Mouse (Mus musculus): ENCODE measurements around the gene Cisd3.
"Not testable (repeated sequence)": the region's sequence is repeated elsewhere in the genome, so short reads cannot be mapped to it uniquely, and the experiment has no call there.

The Cisd3 gene

DNA sequence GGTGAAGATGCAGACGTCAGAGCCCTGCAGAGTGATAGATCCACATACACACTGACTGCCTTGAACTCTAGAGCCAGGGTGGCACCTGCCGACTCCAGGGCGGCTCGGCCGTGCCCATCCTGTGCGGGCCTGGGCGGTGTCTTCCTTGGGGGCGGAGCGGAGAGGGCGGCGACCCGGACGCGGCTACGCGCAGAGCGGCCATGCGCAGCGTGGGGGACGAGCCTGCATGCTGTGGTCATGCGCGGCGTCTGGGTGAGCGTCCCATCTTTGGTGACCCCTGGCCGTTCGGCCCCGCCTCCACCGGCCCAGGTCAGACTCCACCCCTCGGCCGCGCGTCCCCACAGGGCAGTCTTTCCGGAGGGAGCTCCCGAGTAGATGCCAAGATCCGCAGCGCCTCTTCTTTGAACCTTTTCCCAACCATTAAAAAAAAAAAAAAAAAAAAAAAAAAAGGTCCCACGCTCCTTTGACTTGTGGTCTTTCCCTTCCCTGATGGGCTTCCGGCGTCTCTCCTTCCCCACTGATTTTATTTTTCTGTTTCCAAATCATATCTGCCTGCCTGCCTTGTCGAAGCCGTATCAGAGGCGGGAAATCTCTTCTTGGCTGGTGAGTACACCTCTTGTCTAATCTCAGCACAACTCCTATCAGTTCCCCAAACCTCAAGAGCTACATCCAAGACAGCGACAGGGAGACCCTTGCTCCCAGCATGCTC is at the start of gene Cisd3:
Gene Cisd3, plus strand, starts transcription at position 214 of the 709 bp plus-strand sequence.
- DNase-seq (ENCODE audit: low read depth, low spot score) = peak; percentile 86

DNA sequence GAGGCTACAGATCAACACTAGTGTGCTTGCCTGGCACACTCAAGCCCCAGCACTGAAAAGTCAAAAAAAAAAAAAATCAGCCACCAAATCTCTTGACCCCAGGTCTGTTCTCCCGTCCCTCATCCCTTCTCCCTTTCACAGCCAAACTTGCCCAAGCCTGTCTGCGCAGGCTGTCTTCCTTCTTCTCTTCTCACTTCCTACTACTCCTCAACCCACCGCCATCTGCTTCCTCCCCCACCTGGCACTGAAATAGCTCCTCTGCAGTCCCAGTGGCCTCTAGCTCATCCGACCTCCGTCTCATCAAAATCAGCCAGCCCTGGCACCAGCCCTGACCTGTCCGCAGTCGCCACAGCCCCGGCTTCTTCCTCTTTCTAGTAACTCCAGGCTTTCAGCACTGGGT is 44.0 kb upstream of the Cisd3 start:
- no peak for DNase-seq (ENCODE audit: low read depth, low spot score)

DNA sequence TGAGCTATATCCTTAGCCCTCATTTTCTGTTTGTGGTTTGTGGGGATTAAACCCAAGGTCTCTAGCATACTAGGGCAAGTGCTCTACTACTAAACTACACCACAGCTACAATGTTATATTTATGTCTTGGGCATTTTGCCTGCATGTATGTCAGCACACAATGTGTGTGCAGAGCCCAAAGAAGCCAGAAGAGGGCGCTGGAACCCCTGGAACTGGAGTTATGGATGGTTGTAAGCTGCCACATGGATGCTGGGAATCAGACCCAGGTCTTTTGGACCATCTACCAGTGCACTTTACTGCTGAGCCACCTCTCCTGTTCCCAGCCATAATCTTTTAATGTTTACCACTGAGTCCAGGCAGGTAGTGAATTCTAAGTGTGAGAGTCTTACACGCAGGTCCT is 42.9 kb upstream of the Cisd3 start:
- DNase-seq (ENCODE audit: low read depth, low spot score) = no peak

DNA sequence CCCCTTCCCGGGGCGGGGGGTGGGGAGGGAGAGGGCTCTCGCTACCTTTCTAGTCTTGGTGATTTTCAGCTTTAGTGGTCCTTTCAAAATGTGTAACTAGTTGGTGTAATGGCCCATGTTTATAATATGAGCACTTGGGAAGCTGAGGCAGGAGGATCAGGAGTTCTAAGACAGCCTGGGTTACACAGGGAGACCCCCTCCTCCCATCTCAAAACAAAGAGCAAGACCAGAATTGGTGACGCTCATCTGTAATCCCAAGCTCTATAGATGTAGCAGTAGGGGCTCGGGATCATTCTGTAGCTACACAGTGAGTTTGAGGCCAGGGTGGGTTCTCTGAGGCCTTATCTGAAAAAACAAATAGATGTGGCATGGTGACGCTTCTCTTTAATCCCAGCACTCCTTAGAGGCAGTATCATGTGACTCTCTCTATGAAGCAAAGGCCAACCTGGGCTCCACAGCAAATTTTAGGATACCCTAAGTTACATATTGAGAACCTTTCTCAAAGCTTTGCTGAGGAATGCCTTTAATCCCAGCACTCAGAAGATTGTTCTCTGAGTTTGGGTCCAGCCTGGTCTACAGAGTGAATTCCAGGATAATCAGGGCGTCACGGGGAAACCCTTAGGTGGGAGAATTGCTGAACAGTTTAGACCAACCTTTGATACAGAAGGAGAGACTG is 42.1 kb upstream of the Cisd3 start:
- no peak for DNase-seq (ENCODE audit: low read depth, low spot score)

DNA sequence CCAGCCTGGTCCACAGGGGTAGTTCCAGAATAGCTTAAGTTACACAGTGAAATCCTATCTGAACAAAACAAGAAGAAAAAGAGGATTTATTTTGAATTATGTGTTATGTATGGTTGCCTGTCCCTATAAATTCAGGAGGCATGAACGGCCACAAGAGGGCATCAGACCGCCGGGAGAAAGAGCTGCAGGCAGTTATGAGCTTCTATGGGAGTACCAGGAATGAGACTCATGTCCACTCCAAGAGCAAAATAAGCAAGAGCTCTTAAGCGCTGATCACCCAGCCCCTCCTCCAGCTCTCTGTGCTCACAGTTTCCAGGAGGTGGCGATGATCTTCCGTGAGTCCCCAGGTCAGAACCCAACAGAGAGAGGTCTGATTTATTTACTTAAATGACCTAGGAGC is 40.8 kb upstream of the Cisd3 start:
- peak; percentile 74 for DNase-seq (ENCODE audit: low read depth, low spot score)

DNA sequence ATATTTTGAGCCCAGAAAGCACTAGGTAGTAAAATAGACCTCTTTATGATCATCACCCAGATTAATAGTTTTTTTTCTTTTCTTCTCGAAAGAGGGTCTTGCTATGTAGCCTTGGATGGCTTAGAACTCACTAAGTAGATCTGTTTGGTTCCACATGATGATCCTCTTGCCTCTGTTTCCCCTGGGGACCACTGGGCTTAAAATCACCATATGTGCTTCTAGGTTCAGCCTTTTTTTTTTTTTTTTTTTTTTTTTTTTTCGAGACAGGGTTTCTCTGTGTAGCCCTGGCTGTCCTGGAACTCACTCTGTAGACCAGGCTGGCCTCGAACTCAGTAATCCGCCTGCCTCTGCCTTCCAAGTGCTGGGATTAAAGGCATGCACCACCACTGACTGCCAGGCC is 37.1 kb upstream of the Cisd3 start:
- not testable (repeated sequence) for DNase-seq (ENCODE audit: low read depth, low spot score)

DNA sequence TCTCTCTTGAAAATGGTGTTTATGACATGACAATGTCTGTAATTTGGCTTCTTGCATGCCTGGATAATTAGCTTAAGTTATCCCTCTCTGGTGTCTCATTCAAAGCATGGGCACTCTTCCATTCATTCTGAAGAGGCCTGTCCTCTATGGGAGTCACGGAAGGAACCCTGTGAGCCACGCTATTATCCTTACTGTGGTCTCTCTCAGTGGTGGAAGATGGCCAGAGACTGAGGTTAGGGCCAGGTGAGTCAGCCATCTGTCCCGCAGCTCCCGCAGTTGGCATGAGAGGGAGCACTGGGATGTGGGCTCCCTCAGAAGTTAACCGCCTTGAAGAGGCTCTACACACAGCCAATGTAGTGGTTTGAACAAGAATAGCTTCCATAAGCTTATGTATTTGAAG is 35.3 kb upstream of the Cisd3 start:
- no peak for DNase-seq (ENCODE audit: low read depth, low spot score)

DNA sequence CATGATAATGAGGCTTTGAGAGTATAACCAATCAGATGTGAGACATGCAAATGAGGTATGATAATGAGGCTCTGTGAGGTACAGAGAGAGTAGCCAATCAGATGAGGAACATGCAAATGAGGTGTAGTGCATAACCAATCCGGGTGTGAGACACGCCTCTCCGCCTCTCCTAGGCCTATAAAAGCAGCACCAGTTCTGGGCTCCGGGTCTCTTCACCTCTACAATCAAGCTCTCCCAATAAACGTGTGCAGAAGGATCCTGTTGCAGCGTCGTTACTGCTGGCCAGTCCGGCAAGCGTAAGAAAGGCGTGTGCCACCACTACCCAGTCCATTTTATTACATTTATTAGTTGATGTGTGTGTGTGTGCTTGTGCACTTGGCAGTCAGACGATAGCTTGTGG is 32.2 kb upstream of the Cisd3 start:
- DNase-seq (ENCODE audit: low read depth, low spot score) = not testable (repeated sequence)

DNA sequence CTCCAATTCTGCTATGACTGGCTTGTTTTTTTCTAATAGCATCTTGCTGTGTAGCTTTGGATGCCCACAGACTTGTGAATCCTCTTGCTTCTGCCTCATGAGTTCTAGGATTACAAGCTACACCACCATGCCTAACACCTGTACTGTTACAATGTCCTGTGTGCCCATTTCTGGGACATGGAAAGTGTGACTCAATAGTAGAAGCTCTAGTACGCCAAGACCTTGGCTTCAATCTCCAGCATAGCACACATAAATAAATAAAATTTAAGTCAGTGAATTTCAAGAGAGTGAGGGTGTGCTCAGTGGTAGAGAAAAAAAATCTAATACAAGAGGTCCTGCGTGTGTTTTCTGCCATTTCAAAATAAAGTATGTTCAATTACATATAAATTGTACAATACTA is 31.4 kb upstream of the Cisd3 start:
- DNase-seq (ENCODE audit: low read depth, low spot score) = no peak

DNA sequence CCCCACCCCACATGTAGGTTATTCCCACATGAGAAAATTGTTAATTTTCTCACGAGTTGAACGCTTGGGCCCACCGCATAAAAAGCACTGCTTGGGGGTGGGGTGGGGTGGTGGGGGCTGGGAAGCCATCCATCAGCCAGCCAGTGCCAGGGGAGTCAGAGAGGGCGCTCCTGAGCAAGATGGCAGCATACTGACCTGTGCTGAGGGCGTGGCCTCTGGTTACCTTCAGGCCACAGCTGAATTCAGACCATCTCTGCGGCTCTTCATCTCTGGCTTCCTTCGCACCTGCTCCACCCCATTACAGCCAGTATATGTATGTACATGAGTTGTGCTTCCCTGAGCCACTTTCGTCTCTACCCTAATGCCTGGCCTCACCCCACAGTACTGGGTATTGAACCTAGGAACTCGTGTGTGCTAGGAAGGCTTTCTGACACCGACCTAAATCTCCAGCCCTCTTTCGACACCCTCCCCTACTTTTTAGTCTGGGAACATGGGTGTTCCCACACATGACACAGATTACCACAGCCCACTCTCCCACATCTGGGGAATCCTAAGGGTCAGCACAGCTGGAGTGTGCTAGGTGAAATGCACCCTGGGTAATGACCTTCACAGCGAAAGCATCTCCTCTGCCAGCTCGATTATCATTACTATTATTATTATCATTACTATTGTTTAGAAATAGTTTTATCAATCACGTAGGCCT is 29.2 kb upstream of the Cisd3 start:
- no peak for DNase-seq (ENCODE audit: low read depth, low spot score)

DNA sequence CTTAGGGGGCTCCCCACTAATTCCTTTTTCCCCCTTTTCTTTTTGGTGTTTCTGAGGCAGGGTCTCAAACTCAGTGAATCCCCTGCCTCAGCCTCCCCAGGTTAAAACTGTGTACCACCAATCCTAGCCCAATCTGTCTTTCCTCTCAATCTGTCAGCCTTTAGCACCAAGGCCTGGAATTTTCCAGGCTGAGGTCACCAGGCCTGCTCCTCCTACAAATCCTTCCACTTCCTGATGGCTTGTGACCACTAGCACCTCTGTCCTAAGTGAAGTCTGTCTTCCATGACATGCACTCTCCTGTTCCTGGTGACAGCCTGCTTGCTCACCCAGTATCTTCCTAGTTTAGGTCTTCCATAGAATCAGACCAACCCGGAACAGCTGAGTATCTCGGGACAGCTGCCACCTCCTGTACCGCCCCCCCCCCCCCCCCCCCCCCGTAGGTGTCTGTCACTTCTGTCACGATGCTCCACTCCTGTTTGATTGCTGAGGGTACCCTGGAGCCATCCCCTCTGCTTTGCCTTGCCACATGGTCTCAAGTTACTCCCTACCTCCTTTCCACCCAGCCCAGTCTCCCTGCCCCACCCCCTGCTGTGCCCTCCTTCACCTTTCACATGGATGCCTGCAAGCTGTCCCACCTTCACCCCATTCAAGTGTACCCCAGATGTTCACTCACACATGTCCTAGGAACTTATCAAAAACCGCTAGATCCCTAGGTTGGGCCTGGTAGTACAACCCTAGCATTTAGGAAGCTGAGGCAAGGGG is 28.3 kb upstream of the Cisd3 start:
- no peak for DNase-seq (ENCODE audit: low read depth, low spot score)

DNA sequence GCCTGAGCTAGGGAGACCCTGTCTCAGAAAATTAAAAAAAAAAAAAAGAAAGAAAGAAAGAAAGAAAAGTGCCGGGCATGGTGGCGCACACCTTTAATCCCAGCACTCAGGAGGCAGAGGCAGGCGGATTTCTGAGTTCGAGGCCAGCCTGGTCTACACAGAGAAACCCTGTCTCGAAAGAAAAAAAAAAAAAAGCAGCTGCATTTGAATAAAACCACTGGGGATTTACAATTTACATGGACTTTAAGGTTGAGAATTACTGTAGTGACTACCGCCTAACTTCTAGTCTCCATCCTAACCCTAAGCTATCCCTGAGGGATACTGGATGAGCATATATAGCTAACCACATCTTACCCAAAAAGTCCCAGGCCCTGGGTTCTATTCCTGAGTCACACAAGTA is 27.7 kb upstream of the Cisd3 start:
- not testable (repeated sequence) for DNase-seq (ENCODE audit: low read depth, low spot score)

DNA sequence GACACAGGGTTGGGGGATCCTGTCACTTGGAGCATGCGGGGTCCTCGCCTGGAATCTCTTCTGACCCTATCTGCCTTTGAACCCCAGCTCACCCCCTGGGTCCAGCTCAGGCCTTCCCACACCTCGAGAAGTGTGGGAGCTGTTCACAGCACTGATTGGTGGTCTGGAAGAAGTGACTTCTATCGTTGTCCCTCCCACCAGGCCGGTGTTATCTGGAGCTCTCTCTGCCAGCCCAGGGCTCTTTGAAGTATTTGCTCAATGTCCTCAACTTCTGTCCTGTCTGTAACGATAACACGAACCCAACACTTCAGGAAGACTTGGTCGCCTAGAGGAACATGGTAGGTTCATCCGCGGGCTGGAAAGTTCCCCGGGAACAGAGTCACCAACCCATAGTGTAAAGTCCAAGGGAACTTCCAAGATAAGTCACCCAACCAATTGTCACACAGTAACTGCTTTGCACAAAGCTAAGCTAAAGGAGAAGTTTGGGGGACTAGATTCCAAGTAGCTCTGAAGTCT is 26.8 kb upstream of the Cisd3 start:
- no peak for DNase-seq (ENCODE audit: low read depth, low spot score)

DNA sequence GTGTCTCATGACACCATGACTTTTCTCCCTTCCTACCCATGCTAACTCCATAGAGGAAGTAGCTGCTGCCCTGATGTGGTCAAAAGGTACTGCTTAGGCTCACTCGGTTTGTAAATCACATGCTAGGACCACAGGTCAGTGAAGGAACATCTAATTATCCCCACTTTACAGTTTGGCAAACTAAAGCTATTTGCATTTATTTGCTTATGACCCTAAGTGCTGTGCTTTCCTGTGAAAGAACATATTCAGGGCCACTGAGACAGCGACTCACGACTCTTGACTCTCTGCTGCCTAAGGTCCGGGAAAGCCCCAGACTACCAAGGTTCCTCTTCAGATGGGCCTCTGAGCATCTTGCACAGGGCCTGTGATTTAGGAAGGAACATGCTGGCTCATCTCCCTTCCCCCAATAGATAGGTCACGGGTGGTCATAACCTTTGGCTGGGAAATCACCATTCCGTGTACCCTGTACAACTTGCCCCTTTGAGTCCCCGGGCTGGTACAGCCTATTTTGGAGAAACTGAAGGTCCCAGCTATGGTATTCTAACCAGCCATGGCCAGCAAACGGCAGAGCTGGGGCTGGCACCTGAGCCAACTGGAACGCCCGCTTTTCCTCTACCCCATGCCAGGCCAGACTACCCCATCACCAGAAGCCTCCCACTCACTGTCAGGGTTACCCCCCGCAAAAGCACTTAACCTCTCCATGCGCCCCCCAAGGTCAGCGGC is 26.2 kb upstream of the Cisd3 start:
- DNase-seq (ENCODE audit: low read depth, low spot score) = peak; percentile 17

DNA sequence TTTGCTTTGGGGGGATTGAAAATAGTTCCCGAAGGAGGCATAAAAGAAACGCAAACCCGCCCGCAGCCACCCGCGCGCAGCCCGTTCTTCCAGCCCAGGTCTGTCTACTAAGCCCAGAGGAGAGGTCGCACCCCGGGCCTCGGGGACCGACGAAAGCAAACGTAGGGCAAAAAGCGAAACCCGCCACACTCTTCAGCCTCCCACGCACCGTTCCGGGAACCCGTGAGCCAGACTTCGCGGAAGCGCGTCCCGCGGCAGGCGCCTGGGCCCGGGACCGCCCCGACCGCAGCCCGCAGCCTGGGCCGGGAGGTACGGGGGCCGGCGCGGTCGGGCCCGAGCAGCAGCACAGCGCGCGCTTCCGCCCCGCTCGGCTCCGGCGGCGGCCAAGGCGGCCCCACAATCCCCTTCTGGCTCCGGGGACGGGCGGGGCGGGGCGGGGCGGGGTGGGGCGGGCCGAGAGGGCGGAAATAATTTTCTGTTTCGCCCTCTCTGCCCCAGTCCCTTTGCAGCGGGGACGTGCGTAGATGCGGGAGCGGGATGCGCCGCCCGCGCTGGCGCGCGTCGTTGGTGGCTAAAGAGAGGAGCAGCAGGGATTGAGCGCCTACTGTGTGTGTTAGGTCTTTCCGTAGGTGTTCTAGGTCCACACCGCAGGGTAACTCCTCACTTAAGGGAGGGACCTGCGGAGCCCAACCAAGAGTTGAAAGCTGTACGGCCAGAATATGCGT is 25.5 kb upstream of the Cisd3 start:
- DNase-seq (ENCODE audit: low read depth, low spot score) = peak; percentile 67

DNA sequence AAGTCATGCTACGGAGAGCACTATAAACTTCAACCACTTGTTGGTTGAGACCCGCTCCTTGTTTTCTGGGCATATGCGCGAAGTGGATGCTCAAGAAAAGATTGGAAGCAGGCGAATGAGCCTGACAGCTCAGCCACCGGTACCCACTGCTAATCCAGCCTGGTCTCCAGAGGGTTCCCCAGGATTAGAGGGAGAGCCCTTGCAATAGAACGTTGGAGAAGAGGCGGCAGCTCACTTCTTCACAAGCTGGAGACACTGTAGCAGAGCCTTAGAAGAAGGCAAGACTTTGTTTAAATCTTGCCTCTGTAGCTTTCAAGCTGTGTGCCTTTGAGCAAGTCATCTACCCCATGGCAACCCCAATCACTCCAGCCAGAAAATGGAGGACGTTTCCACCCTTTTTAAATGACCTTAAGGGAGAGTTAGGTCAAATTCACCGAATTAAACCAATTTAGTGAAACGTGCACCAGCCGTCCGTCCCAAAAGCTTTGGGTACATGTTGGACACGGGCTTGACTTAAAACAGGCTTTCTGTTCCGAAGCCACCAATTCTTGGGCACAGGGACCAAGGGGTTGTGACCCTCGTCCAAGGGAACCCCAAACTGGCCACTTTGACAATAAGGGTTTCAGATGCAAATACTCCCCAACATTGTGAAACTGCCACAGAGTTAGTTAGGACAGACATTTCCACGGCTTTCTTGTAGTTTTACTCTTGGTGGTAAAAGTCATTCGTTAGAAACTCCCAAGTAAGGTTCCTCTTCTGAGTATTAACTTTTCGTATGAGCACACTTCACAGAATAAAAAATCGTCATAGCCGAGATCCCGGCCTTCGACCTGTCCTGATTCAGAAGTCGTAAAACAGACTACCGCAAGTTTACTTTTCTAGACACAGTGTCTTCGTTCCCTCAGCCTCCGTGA is 24.6 kb upstream of the Cisd3 start:
- no peak for DNase-seq (ENCODE audit: low read depth, low spot score)

DNA sequence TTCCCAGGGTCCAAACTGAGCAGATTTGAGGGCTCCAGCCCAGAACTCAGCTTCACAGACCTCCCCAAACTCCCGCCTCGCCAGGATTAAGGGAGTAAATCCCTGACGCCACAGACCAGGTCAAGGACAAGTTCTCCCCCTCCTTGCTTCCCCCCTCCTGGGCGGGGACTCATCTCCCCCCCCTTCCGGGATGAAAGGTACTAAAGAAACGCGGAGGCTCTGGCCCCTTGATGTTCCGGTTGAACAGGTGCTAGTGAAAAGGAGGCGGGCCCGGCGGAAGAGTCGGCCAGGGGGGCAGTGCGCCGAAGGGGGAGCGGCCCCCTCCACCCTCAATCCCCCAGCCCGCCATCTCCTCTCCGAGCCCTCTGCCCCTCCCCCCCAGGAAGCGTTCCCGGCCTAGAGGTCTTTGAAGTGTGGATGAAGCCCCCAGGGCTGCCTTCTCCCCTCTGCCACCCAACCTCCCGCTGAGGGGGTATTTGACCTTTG is 23.9 kb upstream of the Cisd3 start:
- DNase-seq (ENCODE audit: low read depth, low spot score) = peak; percentile 39

DNA sequence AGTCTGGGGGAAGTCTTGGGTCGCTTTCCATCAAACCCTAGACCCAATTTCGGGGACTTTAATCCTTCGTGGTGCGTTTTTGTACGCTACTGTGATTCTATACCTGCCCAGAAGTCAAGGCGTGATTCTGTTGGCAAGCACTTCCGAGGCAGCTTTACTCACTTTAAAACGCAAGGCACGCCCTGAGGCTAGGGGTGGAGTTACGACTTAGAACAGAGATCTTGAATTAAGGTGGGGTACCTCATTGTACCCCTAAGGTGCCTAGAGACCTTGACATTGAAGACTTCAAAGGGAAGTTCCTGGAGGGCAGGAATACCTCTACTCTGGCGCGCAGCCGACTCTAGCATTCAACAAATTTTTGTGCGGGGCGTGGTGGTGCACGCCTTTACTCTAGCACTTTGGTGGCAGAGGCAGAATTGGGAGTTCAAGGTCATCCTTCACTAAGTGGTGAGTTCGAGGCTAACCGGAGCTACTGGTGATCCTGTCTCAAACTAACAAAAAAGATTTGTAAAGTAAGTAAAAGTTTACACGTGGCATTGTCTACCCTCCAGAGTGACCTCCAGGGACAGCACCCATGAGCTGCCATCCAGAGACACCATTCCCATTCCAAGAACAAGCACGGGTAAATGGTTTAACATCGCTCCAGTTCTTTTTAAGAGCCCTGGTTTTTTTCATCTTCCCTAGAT is 23.3 kb upstream of the Cisd3 start:
- DNase-seq (ENCODE audit: low read depth, low spot score) = peak; percentile 38
